Mouse (Mus musculus): ENCODE results near the gene Cox10. TPM values are rescaled to one million over a fixed set of nuclear protein-coding genes. Genes with fewer than 3 reads are reported as not detected.
A peak's percentile ranks its signal among the peaks of the same experiment; 100 is the strongest.
"Not testable (repeated sequence)": the region's sequence is repeated elsewhere in the genome, so short reads cannot be mapped to it uniquely, and the experiment has no call there.

Gene Cox10
- polyA plus RNA-seq (2015; fragmentation: Nextera tagmentation; extraction: Ambion mirVana), result 12.4 and 13.9 TPM in 2 replicates

GRCm38 (mm10) chr11:64078956-64079726 lies at the start of gene Cox10:
TSS of gene Cox10 (minus strand) at chr11:64079468.
- H3K4me1 ChIP-seq (replicated peaks), result peaks cover 20% of the 10 kb centered on the region
- ATAC-seq (ENCODE audit: low read depth) (peak; percentile 93), DNase-seq (peak; percentile 76)
- peaks cover 11% of the 10 kb centered on the region for H3K36me3 ChIP-seq
- under 1% methylated on average over 45 of the region's 45 CpGs for WGBS (ENCODE audit: insufficient replicate concordance)
- H3K9me3 ChIP-seq (replicated peaks), result no peaks in the 10 kb centered on the region
- peak within 1 kb of the TSS; percentile 82 for H3K9ac ChIP-seq
- H3K4me2 ChIP-seq, result peak within 1 kb of the TSS; percentile 79
- H3K4me3 ChIP-seq (replicated peaks), result peak within 1 kb of the TSS; percentile 85
- H3K27ac ChIP-seq, result peak within 1 kb of the TSS; percentile 89
- no peaks in the 10 kb centered on the region for H3K27me3 ChIP-seq

- ATAC-seq (ENCODE audit: low read depth), result no peak
Observed at GRCm38 (mm10) chr11:64128016-64128415, 48.7 kb upstream of the Cox10 start.

GRCm38 (mm10) chr11:64125471-64125870 lies 46.2 kb upstream of the Cox10 start:
- H3K27ac ChIP-seq, result no peak overlapping the region
- no peak for ATAC-seq (ENCODE audit: low read depth)
- WGBS (ENCODE audit: insufficient replicate concordance), result 52% methylated on average over 2 of the region's 2 CpGs
- H3K36me3 ChIP-seq, result no peaks in the 10 kb centered on the region
- no peak overlapping the region for H3K4me2 ChIP-seq
- H3K9ac ChIP-seq, result no peak overlapping the region
- no peak for DNase-seq
- H3K4me3 ChIP-seq (replicated peaks), result no peak overlapping the region
- no peaks in the 10 kb centered on the region for H3K9me3 ChIP-seq (replicated peaks)
- no peaks in the 10 kb centered on the region for H3K4me1 ChIP-seq (replicated peaks)
- no peaks in the 10 kb centered on the region for H3K27me3 ChIP-seq

More at GRCm38 (mm10) chr11:64128016-64128415, 48.7 kb upstream of the Cox10 start:
- WGBS (ENCODE audit: insufficient replicate concordance), result 47% methylated on average over 9 of the region's 9 CpGs
- Histone ChIP-seq H3K4me2 (no peak overlapping the region), H3K27me3 (no peaks in the 10 kb centered on the region), H3K27ac (no peak overlapping the region), H3K9ac (no peak overlapping the region), H3K4me3 (replicated peaks) (no peak overlapping the region), H3K4me1 (replicated peaks) (no peaks in the 10 kb centered on the region), H3K9me3 (replicated peaks) (no peaks in the 10 kb centered on the region), H3K36me3 (no peaks in the 10 kb centered on the region)
- DNase-seq, result no peak

GRCm38 (mm10) chr11:64123174-64123573 lies 43.9 kb upstream of the Cox10 start:
- DNase-seq; H3K4me2 ChIP-seq; H3K27ac ChIP-seq; H3K4me1 ChIP-seq (replicated peaks); H3K4me3 ChIP-seq (replicated peaks); ATAC-seq (ENCODE audit: low read depth); H3K27me3 ChIP-seq; H3K9ac ChIP-seq; H3K9me3 ChIP-seq (replicated peaks); H3K36me3 ChIP-seq: not testable (repeated sequence)
- 50% methylated on average over 6 of the region's 6 CpGs for WGBS (ENCODE audit: insufficient replicate concordance)

GRCm38 (mm10) chr11:64116711-64117110 lies 37.4 kb upstream of the Cox10 start:
- Histone ChIP-seq H3K4me3 (replicated peaks) (no peak overlapping the region), H3K4me2 (no peak overlapping the region), H3K27me3 (no peaks in the 10 kb centered on the region), H3K27ac (no peak overlapping the region), H3K9me3 (replicated peaks) (no peaks in the 10 kb centered on the region), H3K36me3 (no peaks in the 10 kb centered on the region), H3K9ac (no peak overlapping the region), H3K4me1 (replicated peaks) (no peaks in the 10 kb centered on the region)
- 67% methylated on average over 4 of the region's 4 CpGs for WGBS (ENCODE audit: insufficient replicate concordance)
- ATAC-seq (ENCODE audit: low read depth) (no peak), DNase-seq (no peak)

- Histone ChIP-seq H3K9me3 (replicated peaks) (no peaks in the 10 kb centered on the region), H3K36me3 (no peaks in the 10 kb centered on the region), H3K9ac (no peak overlapping the region), H3K4me1 (replicated peaks) (no peaks in the 10 kb centered on the region), H3K27ac (no peak overlapping the region), H3K4me2 (no peak overlapping the region), H3K4me3 (replicated peaks) (no peak overlapping the region), H3K27me3 (no peaks in the 10 kb centered on the region)
- WGBS (ENCODE audit: insufficient replicate concordance), result 60% methylated on average over 2 of the region's 2 CpGs
- ATAC-seq (ENCODE audit: low read depth) (no peak), DNase-seq (no peak)
Observed at GRCm38 (mm10) chr11:64115822-64116221, 36.6 kb upstream of the Cox10 start.

- WGBS (ENCODE audit: insufficient replicate concordance), result 73% methylated on average over 9 of the region's 9 CpGs
- H3K9ac ChIP-seq, result no peak overlapping the region
- no peak for DNase-seq
- ATAC-seq (ENCODE audit: low read depth), result no peak
- no peaks in the 10 kb centered on the region for H3K27me3 ChIP-seq
- H3K9me3 ChIP-seq (replicated peaks), result no peaks in the 10 kb centered on the region
- no peaks in the 10 kb centered on the region for H3K36me3 ChIP-seq
- no peak overlapping the region for H3K4me2 ChIP-seq
- H3K4me1 ChIP-seq (replicated peaks), result no peaks in the 10 kb centered on the region
- H3K27ac ChIP-seq, result no peak overlapping the region
- H3K4me3 ChIP-seq (replicated peaks), result no peak overlapping the region
Observed at GRCm38 (mm10) chr11:64115101-64115500, 35.8 kb upstream of the Cox10 start.

- Histone ChIP-seq H3K9ac (no peak overlapping the region), H3K4me1 (replicated peaks) (no peaks in the 10 kb centered on the region), H3K4me3 (replicated peaks) (no peak overlapping the region), H3K9me3 (replicated peaks) (no peaks in the 10 kb centered on the region), H3K36me3 (no peaks in the 10 kb centered on the region), H3K4me2 (no peak overlapping the region), H3K27me3 (no peaks in the 10 kb centered on the region), H3K27ac (no peak overlapping the region)
- 77% methylated on average over 5 of the region's 5 CpGs for WGBS (ENCODE audit: insufficient replicate concordance)
- ATAC-seq (ENCODE audit: low read depth), result no peak
- DNase-seq, result no peak
Observed at GRCm38 (mm10) chr11:64100060-64100459, 20.8 kb upstream of the Cox10 start.

- Histone ChIP-seq H3K27ac (no peak overlapping the region), H3K27me3 (no peaks in the 10 kb centered on the region), H3K9ac (no peak overlapping the region), H3K4me3 (replicated peaks) (no peak overlapping the region), H3K4me1 (replicated peaks) (no peaks in the 10 kb centered on the region), H3K9me3 (replicated peaks) (no peaks in the 10 kb centered on the region), H3K36me3 (no peaks in the 10 kb centered on the region), H3K4me2 (no peak overlapping the region)
- DNase-seq (no peak), ATAC-seq (ENCODE audit: low read depth) (no peak)
- WGBS (ENCODE audit: insufficient replicate concordance), result 68% methylated on average over 4 of the region's 4 CpGs
Observed at GRCm38 (mm10) chr11:64093058-64093457, 13.8 kb upstream of the Cox10 start.

- H3K36me3 ChIP-seq, result no peaks in the 10 kb centered on the region
- no peak for ATAC-seq (ENCODE audit: low read depth)
- DNase-seq, result no peak
- H3K9me3 ChIP-seq (replicated peaks), result no peaks in the 10 kb centered on the region
- no peak overlapping the region for H3K4me3 ChIP-seq (replicated peaks)
- H3K27me3 ChIP-seq, result no peaks in the 10 kb centered on the region
- 71% methylated on average over 7 of the region's 7 CpGs for WGBS (ENCODE audit: insufficient replicate concordance)
- no peak overlapping the region for H3K9ac ChIP-seq
- no peak overlapping the region for H3K27ac ChIP-seq
- H3K4me2 ChIP-seq, result no peak overlapping the region
- no peaks in the 10 kb centered on the region for H3K4me1 ChIP-seq (replicated peaks)
Observed at GRCm38 (mm10) chr11:64091150-64091549, 11.9 kb upstream of the Cox10 start.

- Histone ChIP-seq H3K4me2 (no peak overlapping the region), H3K27ac (no peak overlapping the region), H3K36me3 (no peaks in the 10 kb centered on the region), H3K4me3 (replicated peaks) (no peak overlapping the region), H3K9ac (no peak overlapping the region), H3K9me3 (replicated peaks) (no peaks in the 10 kb centered on the region), H3K27me3 (no peaks in the 10 kb centered on the region), H3K4me1 (replicated peaks) (no peaks in the 10 kb centered on the region)
- DNase-seq (no peak), ATAC-seq (ENCODE audit: low read depth) (no peak)
- 56% methylated on average over 2 of the region's 2 CpGs for WGBS (ENCODE audit: insufficient replicate concordance)
Observed at GRCm38 (mm10) chr11:64089682-64090081, 10.4 kb upstream of the Cox10 start.

GRCm38 (mm10) chr11:64085888-64086287 lies 6.6 kb upstream of the Cox10 start:
- Histone ChIP-seq H3K4me1 (replicated peaks) (0 out of 2 replicates have a peak, but pooled peaks cover 3% of the 10 kb centered on the region), H3K4me3 (replicated peaks) (no peak overlapping the region), H3K27me3 (no peaks in the 10 kb centered on the region), H3K27ac (no peak overlapping the region), H3K9ac (no peak overlapping the region), H3K9me3 (replicated peaks) (no peaks in the 10 kb centered on the region), H3K36me3 (peaks cover 11% of the 10 kb centered on the region), H3K4me2 (no peak overlapping the region)
- WGBS (ENCODE audit: insufficient replicate concordance), result 39% methylated on average over 5 of the region's 5 CpGs
- ATAC-seq (ENCODE audit: low read depth) (no peak), DNase-seq (no peak)
